Mouse (Mus musculus): ENCODE measurements around the gene Ice2.

DNA sequence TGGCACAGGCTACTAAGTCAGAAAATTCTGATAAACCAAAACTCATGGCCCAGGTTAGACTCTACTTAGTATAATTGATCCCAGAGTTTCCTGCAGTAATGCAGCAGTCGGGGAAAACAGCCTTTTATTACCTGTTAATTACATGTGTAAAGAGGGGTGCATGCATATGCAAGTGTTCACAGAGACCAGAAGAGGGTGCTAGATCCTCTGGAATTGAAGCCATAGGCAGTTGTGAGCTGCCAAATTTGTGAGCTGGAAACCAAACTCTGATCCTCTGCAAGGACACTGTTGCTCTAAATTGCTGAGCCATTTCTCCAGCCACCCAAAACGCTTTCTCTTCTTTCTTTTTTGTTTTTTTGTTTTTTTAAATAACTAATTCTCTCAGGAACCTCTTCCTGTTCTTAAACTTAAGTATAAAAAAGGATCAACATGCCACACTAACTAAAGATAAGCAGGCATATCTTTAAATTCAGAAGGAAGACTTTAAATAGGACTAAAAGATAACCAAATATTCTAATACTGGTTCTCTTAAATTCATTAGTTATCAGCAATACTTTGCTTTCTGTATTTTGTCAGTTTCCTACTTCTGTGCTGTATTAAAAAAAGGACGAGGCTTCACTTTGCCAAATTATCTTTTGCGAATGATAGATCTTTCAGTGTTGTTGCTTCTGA, 20.6 kb upstream of the Ice2 start:
- TF ChIP-seq ZC3H11A (IDR thresholded peaks at IDR 0.05; ENCODE audit: borderline replicate concordance, low read depth, low read length): no peak
- no peak for TF ChIP-seq CHD2 (IDR thresholded peaks at IDR 0.05; ENCODE audit: low read depth, low read length)
- TF ChIP-seq MAFK (IDR thresholded peaks at IDR 0.05; ENCODE audit: insufficient read depth, low read depth, low read length): no peak
